Mouse (Mus musculus) left cerebral cortex, postnatal 25 days (tissue): ENCODE measurements around the gene Mt4. TPM values are rescaled to one million over a fixed set of nuclear protein-coding genes. Genes with fewer than 3 reads are reported as not detected.
A peak's percentile ranks its signal among the peaks of the same experiment; 100 is the strongest.
"Not testable (repeated sequence)": the region's sequence is repeated elsewhere in the genome, so short reads cannot be mapped to it uniquely, and the experiment has no call there.

Source experiments
- DNase-seq, 2 experiments: peaks; one replicate each; pipeline ENCODE4 v3.0.0; 2022; ENCODE audit warnings: low spot score in 2 of 2, mixed read lengths in 1 of 2
- intact Hi-C: fragments of 180-260 bp; cut with DNase I; formaldehyde crosslinking; loops from one replicate; pipeline ENCODE4 v1.15.1; 2025
- total RNA-seq, 2 experiments: library from RNA; stranded (reverse); gene quantifications; 2 replicates each; pipeline ENCODE4 v1.2.3; 2021

Gene Mt4
- total RNA-seq, 2 experiments from 2014 or later, result not detected

DNA sequence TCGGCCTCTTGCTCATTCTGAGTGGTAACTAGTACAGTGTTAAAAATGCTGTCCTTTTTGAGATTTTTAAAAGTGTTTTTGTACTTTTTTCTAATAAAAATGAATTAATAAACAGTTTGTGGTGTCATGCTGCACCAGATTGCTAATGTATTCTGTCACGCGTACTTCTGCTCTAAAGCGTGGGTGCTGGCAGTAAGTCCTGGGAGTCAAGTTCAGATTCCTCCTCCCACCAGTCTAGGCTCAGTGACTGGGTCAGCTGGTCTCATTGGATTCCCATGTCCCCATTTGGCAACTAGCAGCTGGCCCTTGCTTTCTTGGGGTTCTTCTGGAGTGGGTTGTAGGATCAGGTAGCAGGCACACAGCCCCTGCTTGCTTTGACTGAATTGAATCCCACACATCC lies 6.9 kb upstream of the Mt4 start:
- no peak for DNase-seq
- intact Hi-C loops, result no loop called here

DNA sequence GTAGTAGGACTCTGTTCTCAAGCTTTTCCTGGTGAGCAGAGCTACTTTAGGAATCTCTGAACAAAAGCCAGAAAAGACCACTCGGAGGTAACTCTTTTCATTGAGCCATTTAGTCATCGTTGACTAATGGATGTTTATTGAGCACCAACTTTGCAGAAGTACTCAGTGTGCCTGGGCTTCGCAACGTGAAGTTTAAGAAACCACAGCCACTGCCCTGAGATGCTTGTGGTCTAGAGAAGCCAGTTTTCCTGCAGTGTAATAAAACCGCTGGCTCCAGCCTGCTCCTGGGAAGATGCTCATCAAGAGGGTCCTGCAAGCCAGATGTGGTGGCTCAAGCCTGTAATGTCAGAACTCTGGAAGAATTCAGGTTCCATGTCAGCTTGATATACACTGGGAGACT lies 4.9 kb upstream of the Mt4 start:
- intact Hi-C loops, result no loop called here
- no peak for DNase-seq

DNA sequence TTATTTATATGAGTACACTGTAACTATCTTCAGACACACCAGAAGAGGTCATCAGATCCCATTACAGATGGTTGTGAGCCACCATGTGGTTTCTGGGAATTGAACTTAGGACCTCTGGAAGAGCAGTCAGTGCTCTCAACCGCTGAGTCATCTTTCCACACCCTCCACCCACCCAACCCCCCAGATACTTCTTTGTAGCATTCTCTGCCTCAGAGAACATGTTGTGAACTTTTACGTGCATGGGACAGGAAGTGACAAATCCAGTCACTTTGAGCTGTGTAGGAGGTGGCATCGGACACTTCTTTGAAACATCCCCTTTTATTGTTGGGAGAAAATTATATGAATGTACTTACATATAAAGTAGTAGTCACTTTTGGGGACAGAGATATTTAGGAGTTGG lies 2.4 kb upstream of the Mt4 start:
- DNase-seq, intact Hi-C loops: not testable (repeated sequence)

DNA sequence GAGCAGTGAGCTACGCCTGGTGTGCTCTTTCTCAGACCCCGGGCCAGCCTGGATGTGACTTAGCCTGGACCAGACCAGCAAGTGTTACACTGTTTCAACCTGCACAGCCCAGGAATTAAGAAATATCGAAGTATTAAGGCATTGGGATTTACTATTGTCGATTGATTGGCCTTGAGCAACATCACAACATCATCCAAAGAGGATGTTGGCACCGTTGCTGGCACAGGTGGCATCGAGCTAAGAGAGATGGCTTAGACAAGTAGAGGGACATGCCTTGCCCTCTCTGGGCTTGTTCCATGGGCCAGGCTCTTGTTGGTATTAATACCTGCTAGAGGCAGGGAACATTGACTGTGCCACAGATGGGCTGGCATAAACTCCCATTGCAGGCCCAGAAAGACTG lies 1.4 kb upstream of the Mt4 start:
- intact Hi-C loops, result no loop called here
- DNase-seq, result no peak

DNA sequence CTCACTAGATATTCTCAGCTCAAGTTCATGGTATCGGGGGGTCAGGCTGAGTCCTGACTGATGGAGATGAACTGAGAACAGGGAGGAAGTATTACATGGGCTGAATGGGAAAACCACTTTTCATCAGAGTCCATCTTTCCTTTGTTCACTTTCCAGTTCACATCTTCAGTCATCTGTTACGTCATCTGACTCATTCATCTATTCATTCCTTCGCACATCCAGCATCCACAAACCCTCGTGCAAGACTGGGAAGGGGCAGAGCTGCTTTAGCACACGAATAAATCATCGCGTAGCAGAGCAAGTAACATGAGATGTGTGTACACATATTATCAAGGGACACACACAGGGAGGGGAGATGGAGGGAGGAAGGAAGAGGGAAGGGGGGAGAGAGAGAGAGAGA lies 805 bp upstream of the Mt4 start:
- no peak for DNase-seq
- intact Hi-C loops, result no loop called here

DNA sequence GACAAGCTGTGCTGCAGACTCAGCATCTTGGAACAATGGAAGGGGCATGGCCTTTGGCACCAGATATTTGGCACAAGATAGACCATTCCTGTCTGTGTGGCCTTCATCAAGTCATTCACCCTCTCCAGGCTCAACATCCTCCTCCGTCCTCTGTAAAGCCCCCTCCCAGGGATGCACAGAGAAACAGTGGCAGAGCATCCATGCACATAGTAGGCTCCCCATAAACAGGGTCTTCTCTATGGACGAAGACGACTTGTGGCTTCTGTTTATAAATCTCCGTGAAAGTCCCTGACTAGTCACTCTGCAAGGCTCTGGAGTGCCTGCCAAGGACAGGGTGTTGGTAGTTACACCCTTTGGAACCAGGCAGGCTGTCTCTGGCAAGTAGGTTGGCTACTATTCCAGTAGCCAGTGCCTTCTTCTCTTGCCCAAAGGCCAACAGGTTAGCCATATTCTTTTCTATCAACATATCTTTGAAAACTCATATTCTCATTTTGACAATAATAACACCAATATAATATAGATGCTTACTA lies 3.3 kb downstream of the Mt4 start:
- intact Hi-C loops, result no loop called here
- no peak for DNase-seq

DNA sequence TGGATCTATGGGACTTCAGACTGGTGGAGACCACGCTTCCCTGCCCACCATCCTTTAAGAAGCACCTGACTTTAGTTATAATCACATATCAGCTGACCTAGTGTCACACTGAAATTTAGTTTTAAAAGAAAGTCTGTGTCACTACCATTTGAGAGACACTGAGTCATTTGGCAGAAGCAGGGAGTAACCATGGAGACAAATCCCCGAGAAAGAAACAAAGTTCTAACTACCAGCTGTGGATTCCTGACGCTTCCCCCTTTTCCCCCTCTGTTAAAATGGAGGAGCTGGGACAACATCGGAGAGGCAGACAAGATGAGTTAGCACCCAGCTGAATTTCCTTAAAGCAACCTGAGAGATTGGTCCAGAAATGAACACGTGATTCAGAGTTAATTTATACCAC lies 11.2 kb downstream of the Mt4 start:
- peak in 1 of 2 experiments; percentile 74 for DNase-seq
- intact Hi-C loops, result no loop called here

DNA sequence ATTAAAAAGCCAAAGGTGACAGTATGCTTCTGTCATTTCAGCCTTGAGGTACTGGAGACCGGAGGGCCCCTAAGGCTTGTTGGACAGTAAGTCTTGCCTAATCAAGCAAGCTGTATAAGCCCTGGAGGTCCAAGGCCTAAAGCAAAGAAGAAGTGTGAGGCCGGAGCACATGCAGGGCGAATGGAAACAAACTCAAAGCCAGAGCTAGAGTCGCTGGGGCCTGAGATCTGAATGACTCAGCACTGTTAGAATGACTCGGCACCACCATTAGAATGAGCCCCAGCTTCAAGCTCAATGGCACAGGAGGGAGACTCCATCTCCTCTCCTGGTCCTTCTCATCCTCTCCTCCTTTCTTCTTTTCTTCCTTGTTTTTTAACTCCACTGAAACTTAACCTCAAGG lies 13.9 kb downstream of the Mt4 start:
- no peak for DNase-seq
- intact Hi-C loops, result no loop called here

DNA sequence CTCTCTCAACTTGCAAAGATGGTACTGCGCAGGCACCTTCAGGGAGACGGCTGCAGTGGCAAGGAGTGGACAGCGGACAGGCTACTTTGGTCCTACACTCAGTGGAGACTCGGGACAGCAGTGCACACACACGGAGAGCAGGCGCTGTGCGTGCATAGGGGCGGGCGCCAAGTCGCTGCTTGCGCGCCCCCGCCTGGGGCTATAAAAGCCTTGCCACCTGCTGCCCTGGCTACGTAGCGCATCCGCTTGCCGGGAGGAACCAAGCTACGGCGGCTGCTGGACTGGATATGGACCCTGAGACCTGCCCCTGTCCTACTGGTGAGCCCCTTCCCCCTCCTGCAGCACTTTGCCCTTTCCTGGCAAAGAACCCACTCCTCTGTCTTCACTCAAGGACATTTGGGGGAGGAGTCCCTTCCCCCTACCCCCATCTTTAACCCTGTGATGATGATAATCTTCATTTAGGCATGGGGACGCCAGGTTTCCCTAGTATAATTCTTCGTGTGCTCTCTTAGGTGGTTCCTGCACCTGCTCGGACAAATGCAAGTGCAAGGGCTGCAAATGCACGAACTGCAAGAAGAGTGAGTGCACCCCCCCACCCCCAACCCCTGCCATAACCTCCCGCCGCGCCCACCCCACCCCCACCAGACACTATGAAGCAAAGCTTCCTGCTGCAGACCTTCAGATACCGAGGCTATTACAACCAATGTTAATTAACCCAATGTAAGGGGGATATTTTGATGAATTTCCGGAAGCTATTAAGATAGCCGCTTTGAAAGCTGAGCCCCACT lies 15.7 kb downstream of the Mt4 start, which contains the start of gene Mt3:
Gene Mt3 (plus strand): TSS at position 95 of the 788 bp plus-strand sequence.
- intact Hi-C loops, result loop anchor here (2.0 kb wide), 2 partner anchors 32 to 54 kb away; partner anchors contain the start of gene Bbs2
- peak; percentile 88 to 89 for DNase-seq

DNA sequence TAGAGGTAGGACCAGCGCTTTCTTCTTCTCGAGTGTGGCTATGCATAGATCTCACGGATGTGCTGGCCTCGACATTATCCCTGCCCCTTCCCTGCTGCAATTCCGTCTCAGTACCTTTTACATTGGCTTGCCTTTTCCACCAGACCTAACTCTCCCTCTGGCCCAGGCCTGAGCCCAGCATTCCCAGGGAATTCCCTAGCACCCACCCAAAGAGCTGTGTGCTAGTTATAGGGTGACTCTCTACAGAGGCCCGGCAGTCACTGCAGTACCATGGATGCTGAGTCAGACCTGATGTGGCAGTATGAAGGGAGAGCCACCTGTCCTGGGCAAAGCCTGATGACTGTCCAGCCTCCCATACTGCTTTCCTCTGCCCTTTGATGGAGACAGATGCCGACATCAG lies 16.5 kb downstream of the Mt4 start:
- intact Hi-C loops, result loop anchor here (2.0 kb wide), 2 partner anchors 33 to 55 kb away; partner anchors contain the start of gene Bbs2
- peak; percentile 44 to 73 for DNase-seq

DNA sequence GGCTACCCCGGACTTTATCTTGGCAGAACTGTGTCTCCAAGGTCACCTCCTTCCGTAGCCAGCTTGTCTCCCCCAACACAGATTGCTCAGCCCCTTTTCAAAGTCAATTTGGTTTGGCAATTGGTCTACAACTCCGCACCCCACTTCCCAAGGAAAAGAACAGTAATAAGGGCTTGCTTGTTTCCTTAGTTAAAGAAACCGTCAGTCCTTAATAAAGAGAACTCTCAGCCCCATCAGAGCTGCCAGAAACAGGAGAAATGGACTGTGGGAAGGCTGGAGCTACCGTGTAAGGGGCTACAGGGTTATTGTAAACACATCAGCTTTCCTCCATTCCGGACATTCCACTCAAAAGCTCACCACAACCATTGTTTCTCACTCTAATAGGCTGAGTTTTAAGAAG lies 17.5 kb downstream of the Mt4 start:
- DNase-seq, result peak in 1 of 2 experiments; percentile 64
- intact Hi-C loops, result no loop called here

DNA sequence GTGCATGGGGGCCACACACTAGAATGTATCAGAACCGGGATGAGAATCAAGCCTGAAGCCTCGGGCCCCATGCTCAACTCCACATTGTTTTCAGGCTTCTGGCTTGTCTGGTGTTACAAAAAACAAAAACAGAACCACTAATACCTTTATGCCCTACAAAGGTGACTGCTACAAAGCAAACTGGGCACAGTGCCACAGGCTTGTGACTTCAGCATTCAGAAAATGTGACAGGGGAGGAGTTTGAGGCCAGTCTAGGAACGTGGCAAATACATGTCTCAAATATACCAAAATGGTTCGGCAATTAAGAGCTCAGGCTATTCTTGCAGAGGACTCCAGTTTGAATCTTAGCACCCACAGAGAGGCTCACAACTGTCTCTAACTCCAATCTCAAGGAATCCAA lies 19.1 kb downstream of the Mt4 start:
- intact Hi-C loops, result no loop called here
- DNase-seq, result no peak

DNA sequence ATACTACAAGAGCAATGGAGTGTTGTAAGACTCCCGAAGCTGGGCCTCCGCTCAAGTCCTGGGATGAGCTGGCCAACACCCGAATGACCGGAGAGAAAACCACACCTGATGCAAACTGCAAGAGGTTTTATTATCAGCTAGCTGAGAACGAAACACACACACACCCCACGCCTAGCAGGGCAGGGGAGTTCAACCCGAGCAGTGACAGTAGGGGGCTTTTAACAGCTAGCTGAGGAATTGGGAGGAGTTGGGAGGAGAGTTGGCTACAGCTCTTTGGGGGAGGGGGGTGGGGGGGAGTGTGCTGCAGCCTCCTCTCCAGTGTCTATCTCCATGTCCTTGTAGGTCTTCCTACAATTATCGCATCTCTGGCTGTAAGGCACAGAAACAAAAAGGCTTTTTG lies 28.8 kb downstream of the Mt4 start:
- DNase-seq, result not testable (repeated sequence)

DNA sequence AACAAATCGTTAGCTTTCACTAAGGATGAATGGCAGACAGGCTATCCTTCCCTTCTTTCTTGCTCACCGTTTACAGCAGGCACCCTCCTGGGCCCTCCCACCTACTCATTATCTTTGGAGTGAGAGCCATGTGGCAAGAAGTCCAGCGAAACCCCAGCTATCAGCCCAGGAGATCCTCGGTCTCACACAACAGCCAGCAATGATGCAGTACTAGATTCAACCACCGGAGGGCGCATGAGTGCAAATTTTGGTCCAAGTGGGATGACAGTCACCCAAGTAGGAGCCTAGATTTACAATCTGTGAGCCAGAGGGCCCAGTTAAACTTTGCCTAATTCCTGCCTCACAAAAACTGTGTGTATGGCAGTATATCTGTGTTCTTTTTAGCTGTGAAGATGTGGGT lies 30.2 kb downstream of the Mt4 start:
- intact Hi-C loops, result loop anchor here (1.0 to 5.0 kb wide), 2 partner anchors 32 to 65 kb away; no protein-coding TSS in a partner anchor
- DNase-seq, result peak; percentile 93

More for the DNA sequence above, 28.8 kb downstream of the Mt4 start:
- intact Hi-C loops, result loop anchor here (5.0 kb wide), 1 partner anchor 63 kb away; no protein-coding TSS in a partner anchor

DNA sequence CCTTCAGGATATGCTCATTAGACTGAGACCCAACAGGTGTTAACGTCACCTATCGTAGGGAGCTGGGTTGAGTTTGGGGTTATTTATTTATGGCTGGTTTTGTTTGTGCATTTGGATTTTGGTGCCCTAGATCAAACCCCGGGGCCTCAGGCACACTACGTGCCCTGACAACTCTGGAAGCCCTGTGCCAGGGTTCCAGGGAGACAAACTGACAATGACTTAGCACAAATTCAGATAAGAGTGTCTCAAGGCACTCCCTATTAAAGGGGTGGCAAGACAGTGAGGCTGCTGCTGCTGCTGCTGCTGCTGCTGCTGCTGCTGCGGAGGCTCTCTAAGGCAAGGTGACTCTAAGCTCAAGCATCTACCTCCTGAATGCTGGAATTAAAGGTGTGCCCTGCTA lies 32.5 kb downstream of the Mt4 start:
- DNase-seq, result no peak
- intact Hi-C loops, result loop anchor here (5.0 kb wide), 1 partner anchor 67 kb away; no protein-coding TSS in a partner anchor

DNA sequence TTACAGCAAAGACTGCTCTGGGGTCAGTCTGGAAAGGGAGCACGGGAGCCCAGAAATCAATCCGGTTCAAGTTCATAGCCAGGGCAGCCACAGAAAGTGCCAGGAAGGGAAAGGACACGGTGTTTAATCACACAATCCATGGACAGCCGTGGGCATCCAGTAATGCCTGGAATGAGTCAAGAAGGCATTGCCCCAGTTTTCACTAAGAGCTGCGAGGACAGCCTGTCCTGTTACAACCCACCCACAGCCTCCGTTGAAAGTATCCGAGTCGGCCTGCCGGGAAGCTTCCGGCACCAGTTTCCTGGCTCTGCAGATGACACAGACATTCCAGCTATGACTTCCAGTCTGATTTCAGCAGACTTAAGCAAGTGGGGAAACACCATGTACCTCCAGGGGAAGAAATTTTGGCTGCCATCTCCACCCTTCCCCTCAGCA lies 34.3 kb downstream of the Mt4 start:
- peak in 1 of 2 experiments; percentile 55 for DNase-seq
- intact Hi-C loops, result no loop called here

DNA sequence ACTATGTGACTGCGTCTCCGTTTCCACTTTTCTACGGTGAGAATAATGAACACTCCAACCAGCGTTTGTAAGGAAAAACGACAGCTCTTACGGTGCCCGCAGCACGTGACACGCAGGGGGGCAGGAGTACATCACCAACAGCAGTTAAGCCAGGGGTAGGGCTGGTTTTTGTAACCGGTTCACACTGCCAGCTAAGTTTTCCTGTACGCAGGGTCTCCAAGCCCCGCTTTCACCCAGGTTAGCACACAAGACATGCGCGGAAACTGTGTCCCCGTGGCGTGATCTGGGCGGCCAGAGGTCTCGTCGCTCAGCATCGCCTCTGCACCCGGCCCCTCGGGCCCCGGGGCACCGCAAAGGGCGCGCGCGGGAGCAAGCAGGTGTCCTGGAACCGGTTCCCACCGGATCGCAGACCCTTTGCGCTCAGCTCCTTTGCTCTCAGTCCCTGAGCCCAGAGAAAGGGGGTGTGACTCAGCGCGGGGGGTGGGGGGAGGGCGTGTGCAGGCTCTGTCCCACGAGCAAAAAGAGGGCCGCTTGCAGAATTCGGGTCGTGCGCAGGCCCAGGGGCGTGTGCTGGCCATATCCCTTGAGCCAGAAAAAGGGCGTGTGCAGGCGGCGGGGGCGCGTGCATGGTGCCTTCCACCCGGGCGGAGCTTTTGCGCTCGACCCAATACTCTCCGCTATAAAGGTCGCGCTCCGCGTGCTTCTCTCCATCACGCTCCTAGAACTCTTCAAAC lies 35.2 kb downstream of the Mt4 start, which contains the start of gene Mt2:
Gene Mt2 (plus strand): TSS at position 590 of the 734 bp plus-strand sequence.
- peak in 1 of 2 experiments; percentile 65 for DNase-seq
- intact Hi-C loops, result no loop called here

DNA sequence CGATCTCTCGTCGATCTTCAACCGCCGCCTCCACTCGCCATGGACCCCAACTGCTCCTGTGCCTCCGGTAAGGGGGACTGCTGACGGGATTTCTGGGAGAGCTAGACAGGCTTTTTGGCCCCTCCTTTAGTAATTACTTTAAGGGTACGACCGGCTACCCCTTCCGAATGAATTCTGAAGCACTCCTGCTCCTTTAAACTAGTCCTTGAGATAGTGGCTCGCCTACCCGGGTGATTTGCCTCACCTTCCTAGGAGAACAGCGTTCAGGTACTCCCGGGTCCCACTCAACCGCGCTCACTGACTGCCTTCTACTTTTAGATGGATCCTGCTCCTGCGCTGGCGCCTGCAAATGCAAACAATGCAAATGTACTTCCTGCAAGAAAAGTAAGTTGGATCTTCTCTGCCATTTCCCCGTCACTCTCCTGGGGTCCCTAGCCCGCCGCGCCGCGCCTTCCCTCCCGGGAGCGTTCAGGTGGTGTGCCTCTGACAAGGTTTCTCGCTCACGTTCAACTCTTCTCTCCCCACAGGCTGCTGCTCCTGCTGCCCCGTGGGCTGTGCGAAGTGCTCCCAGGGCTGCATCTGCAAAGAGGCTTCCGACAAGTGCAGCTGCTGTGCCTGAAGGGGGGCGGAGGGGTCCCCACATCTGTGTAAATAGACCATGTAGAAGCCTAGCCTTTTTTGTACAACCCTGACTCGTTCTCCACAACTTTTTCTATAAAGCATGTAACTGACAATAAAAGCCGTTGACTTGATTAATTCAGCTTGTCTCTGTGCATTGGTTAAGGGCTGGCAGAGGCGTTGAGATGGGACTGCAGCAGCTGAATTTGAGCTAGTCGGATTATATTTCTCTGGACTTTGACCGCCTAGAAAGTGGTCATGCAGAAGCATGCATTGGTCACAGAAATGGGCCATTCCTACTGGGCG lies 36.1 kb downstream of the Mt4 start:
- peak in 1 of 2 experiments; percentile 34 for DNase-seq
- intact Hi-C loops, result no loop called here

DNA sequence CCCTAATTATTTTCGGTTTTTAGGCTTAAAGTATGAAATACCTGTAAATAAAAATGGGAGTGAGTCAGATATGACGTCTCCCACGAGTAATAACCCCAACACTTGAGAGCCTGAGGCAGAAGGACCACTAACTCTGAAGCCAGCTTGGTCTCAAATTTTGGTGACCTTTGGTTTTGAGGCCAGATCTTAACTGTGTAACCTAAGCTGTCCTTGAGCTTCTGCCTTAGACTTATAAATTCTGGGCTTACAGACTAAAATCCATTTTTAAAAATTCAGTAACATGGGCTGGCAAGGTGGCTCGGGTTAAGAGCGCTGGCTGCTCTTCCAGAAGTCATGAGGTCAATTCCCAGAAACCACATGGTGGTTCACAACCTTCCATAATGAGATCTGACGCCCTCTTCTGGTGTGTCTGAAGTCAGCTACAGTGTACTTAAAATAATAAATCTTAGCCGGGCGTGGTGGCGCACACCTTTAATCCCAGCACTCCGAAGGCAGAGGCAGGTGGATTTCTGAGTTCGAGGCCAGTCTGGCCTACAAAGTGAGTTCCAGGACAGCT lies 36.9 kb downstream of the Mt4 start:
- intact Hi-C loops, result no loop called here

More for the DNA sequence above, 36.9 kb downstream of the Mt4 start:
- no peak for DNase-seq
